Mouse (Mus musculus): Measurements from ENCODE around the gene Tril.

- no peak for TF ChIP-seq POLR2A (IDR thresholded peaks at IDR 0.05; ENCODE audit: insufficient read length, low read depth)
- no peak for TF ChIP-seq MYOG (IDR thresholded peaks at IDR 0.05; ENCODE audit: control insufficient read depth in 1 of 3, insufficient read depth in 1 of 3, insufficient read length in 2 of 3, low read depth in 2 of 3)
- no peak for TF ChIP-seq POLR2AphosphoS2 (IDR thresholded peaks at IDR 0.05; ENCODE audit: insufficient read length, low read depth)
- TF ChIP-seq TCF12 (IDR thresholded peaks at IDR 0.05; ENCODE audit: insufficient read depth, poor library complexity, severe bottlenecking) = no peak
- TF ChIP-seq MYOD1 (IDR thresholded peaks at IDR 0.05; ENCODE audit: control insufficient read depth in 1 of 3, insufficient read length in 2 of 3, low read depth in 2 of 3) = no peak
- no peak for TF ChIP-seq MAX (IDR thresholded peaks at IDR 0.05; ENCODE audit: low read depth)
- TF ChIP-seq E2F4 (IDR thresholded peaks at IDR 0.05; ENCODE audit: insufficient read depth) = no peak
- no peak for TF ChIP-seq REST (IDR thresholded peaks at IDR 0.05; ENCODE audit: insufficient read depth, insufficient read length)
These were observed 13.4 kb downstream of the Tril start for GRCm38 (mm10) chr6:53807185-53807584.
